Mouse (Mus musculus) midbrain, embryonic 14.5 days (tissue): ENCODE data around the gene I0C0044D17Rik. TPM values are rescaled to one million over a fixed set of nuclear protein-coding genes. Genes with fewer than 3 reads are reported as not detected.

Source experiments
- ATAC-seq: fragments of 200-750 bp; cut with Nextera tagmentation; 2 replicates; pipeline ENCODE4 v1.8.0; 2017; ENCODE audit warnings: moderate number of reproducible peaks, moderate library complexity; ENCODE audit not compliant: low FRiP score, low TSS enrichment
- DNase-seq: peaks from one replicate; pipeline ENCODE4 v3.0.0-alpha.2; 2015
- H3K27ac ChIP-seq: fragments of 300-500 bp; sonication (generic); replicated peaks from 2 replicates; pipeline ENCODE4 v1.5.1; 2014; ENCODE audit warnings: mild to moderate bottlenecking, low read depth, low read length, moderate library complexity
- H3K27me3 ChIP-seq: fragments of 300-500 bp; sonication (generic); 2 replicates; pipeline ENCODE4 v1.6.1; 2014; ENCODE audit warnings: low read length, control low read depth, mixed read lengths; ENCODE audit not compliant: control insufficient read depth, insufficient read depth
- H3K36me3 ChIP-seq: fragments of 300-500 bp; sonication (generic); 2 replicates; pipeline ENCODE4 v1.6.1; 2014; ENCODE audit warnings: low read length, control low read depth; ENCODE audit not compliant: control insufficient read depth, insufficient read depth
- H3K4me1 ChIP-seq: fragments of 300-500 bp; sonication (generic); 2 replicates; pipeline ENCODE4 v1.6.1; 2014; ENCODE audit warnings: mild to moderate bottlenecking, antibody characterized with exemption, low read length, control low read depth; ENCODE audit not compliant: control insufficient read depth, insufficient read depth
- H3K4me2 ChIP-seq: fragments of 300-500 bp; sonication (generic); 2 replicates; pipeline ENCODE4 v1.6.1; 2014; ENCODE audit warnings: mild to moderate bottlenecking, low read length, moderate library complexity
- H3K4me3 ChIP-seq: fragments of 300-500 bp; sonication (generic); replicated peaks from 2 replicates; pipeline ENCODE4 v1.5.1; 2014; ENCODE audit warnings: low read depth, low read length
- H3K9ac ChIP-seq: fragments of 300-500 bp; sonication (generic); replicated peaks from 2 replicates; pipeline ENCODE4 v1.6.1; 2014; ENCODE audit warnings: mild to moderate bottlenecking, low read length, moderate library complexity
- H3K9me3 ChIP-seq: fragments of 300-500 bp; sonication (generic); 2 replicates; pipeline ENCODE4 v1.6.1; 2016; ENCODE audit warnings: low read length, control low read depth, mixed read lengths; ENCODE audit not compliant: control insufficient read depth
- WGBS: fragments of 180-500 bp; shearing (Covaris S2); extraction: QIAGEN DNeasy Blood & Tissue Kit; methylation state at CpG from one replicate; pipeline ENCODE4 v1.1.7; 2014; 5-methylcytosine and 5-hydroxymethylcytosine counted together
- polyA plus RNA-seq: library from polyadenylated mRNA; unstranded; fragments of >200 nt; fragmentation: Nextera tagmentation; extraction: Ambion mirVana; gene quantifications from 2 replicates; pipeline ENCODE4 v1.2.1, GENCODE M21; 2014

I0C0044D17Rik gene
- polyA plus RNA-seq, 1 experiment from 2014 or later = not detected

DNA sequence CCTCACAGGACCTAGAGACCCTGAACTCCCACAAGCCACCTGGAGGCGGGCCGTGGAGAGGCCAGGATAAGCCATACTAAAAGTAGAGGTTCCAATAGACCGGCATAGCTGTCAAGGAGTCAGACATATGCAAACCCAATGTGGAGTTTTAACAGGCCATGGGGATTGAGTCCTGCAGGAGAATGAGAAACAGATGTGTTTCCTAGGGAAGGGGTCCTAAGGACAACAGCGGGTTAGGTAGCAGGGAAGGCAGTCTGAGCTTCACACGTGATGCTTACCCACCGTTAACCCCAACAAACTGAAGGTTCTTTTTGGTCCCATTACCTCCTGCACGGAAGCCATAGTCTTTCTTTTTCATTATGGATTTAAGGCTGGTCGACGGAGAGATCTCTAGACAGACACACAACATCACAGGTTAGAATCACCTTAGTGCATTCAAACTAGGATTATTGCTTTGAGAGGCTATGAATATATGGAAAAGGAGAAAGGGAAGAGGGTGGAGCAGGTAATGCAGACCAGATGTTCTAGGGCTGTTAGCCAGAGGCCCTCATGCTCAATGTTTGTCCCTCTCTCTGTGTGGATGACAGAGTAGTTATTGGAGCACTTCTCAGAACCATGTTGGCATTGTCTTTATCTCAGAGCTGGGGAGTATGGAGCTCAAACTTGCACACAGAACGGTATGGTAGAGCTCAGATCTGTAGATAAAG, 46.8 kb downstream of the I0C0044D17Rik start:
- Histone ChIP-seq H3K4me3 (no peak overlapping the region), H3K9ac (no peak overlapping the region), H3K4me1 (peaks cover 4% of the 10 kb centered on the region; the same call in 1 of the 2 replicates), H3K27ac (no peak overlapping the region), H3K9me3 (no peaks in the 10 kb centered on the region), H3K4me2 (no peak overlapping the region), H3K36me3 (no peaks in the 10 kb centered on the region), H3K27me3 (no peaks in the 10 kb centered on the region)
- ATAC-seq (no peak), DNase-seq (no peak)
- WGBS = 94% methylated on average over 10 of the region's 10 CpGs

DNA sequence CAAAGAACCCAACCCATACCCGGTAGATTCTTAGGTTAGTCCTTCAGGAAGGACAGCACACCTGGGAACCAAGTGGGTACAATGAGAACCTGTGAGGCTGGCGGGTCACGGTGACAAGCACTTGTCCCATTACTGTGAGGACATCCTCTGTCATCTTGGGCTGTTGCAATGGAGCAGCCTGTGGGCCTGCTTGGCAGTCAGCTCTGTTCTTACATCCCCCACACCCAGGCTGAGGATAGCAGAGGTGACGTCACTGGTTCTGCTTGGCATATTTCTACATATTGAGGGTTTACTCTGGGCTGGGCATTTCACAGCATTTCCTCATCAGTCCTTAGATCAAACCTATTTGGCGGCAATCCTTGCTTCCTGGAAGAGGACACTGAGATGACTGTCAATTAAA, 49.9 kb downstream of the I0C0044D17Rik start:
- Histone ChIP-seq H3K27ac (no peak overlapping the region), H3K4me3 (no peak overlapping the region), H3K36me3 (no peaks in the 10 kb centered on the region), H3K27me3 (no peaks in the 10 kb centered on the region), H3K9ac (no peak overlapping the region), H3K4me1 (peaks cover 4% of the 10 kb centered on the region; the same call in 1 of the 2 replicates), H3K4me2 (no peak overlapping the region), H3K9me3 (no peaks in the 10 kb centered on the region)
- DNase-seq (no peak), ATAC-seq (no peak)
- 94% methylated on average over 5 of the region's 5 CpGs for WGBS

Other genes starting within 250 kb of the I0C0044D17Rik start
- gene L1td1, start 97.1 kb downstream of the I0C0044D17Rik start, polyA plus RNA-seq = 0.07 TPM in 1 of 2 replicates, not detected in the other
- gene Kank4, start 6.3 kb downstream of the I0C0044D17Rik start, polyA plus RNA-seq = 0.36 and 0.50 TPM in 2 replicates
- gene Usp1, start 100.0 kb upstream of the I0C0044D17Rik start, polyA plus RNA-seq = 31.6 and 52.6 TPM in 2 replicates
- 1.2 and 1.6 TPM in 2 replicates for gene Angptl3, start 207.1 kb upstream of the I0C0044D17Rik start, polyA plus RNA-seq